In genomic region chr5:122075736-122076135, GRCm38 (mm10) we compare ENCODE assay signal across 16 mouse cellular contexts. TPM values are rescaled to one million over a fixed set of nuclear protein-coding genes. Genes with fewer than 3 reads are reported as not detected.
DNase-seq lines count a peak whose midpoint lies in the region; ATAC-seq and TF ChIP-seq lines count a peak whose summit lies in the region.
"Had no signal": no experiment of that assay in that cellular context is flagged by ENCODE, and none has a peak within 500 bp of the region (broad histone marks: within the 10 kb centered on the region; RNA-seq: fewer than 3 reads in every experiment).

No protein-coding gene starts in this region.

- no peak overlapping the region for H3K27ac ChIP-seq in heart, postnatal 0 days (ENCODE audit: low read depth)
- no peak overlapping the region for H3K27ac ChIP-seq in lung, embryonic 14.5 days (ENCODE audit: low read depth)
- no peak overlapping the region for H3K27ac ChIP-seq in stomach, postnatal 0 days (replicated peaks)
- no peak overlapping the region for H3K27ac ChIP-seq in forebrain, embryonic 16.5 days (ENCODE audit: low read length)
- H3K27ac ChIP-seq: hindbrain, embryonic 14.5 days; limb, embryonic 10.5 days; lung, embryonic 15.5 days had no signal

- 50% methylated on average over 3 of the region's 3 CpGs for WGBS in heart, postnatal 0 days
- WGBS in lung, embryonic 14.5 days: 61% methylated on average over 3 of the region's 3 CpGs
- WGBS in stomach, postnatal 0 days: 51% methylated on average over 3 of the region's 3 CpGs
- 57% methylated on average over 3 of the region's 3 CpGs for WGBS in forebrain, embryonic 16.5 days

- H3K4me1 ChIP-seq in heart, postnatal 0 days (ENCODE audit: control insufficient read depth, insufficient read depth): peaks cover 8% of the 10 kb centered on the region
- no peaks in the 10 kb centered on the region for H3K4me1 ChIP-seq in lung, embryonic 14.5 days (ENCODE audit: insufficient read depth)
- H3K4me1 ChIP-seq in stomach, postnatal 0 days (replicated peaks; ENCODE audit: control insufficient read depth, insufficient read depth): no peaks in the 10 kb centered on the region
- peaks cover 3% of the 10 kb centered on the region for H3K4me1 ChIP-seq in forebrain, embryonic 16.5 days (replicated peaks; ENCODE audit: control insufficient read depth, insufficient read depth, low read length)

- peak; percentile 33 for TF ChIP-seq CTCF in heart, postnatal 0 days (IDR thresholded peaks at IDR 0.05; ENCODE audit: low read depth)
- peak; percentile 46; the same call in 1 of the 2 replicates for TF ChIP-seq CTCF in lung, embryonic 14.5 days (IDR thresholded peaks at IDR 0.05; ENCODE audit: low read depth)
- TF ChIP-seq CTCF in stomach, postnatal 0 days (IDR thresholded peaks at IDR 0.05; ENCODE audit: low read depth): peak; percentile 50

- no peaks in the 10 kb centered on the region for H3K36me3 ChIP-seq in heart, postnatal 0 days (replicated peaks; ENCODE audit: control insufficient read depth, insufficient read depth, low read length)
- no peaks in the 10 kb centered on the region for H3K36me3 ChIP-seq in lung, embryonic 14.5 days (ENCODE audit: insufficient read depth)
- H3K36me3 ChIP-seq in stomach, postnatal 0 days (ENCODE audit: control insufficient read depth, insufficient read depth, low read length): no peaks in the 10 kb centered on the region
- H3K36me3 ChIP-seq in forebrain, embryonic 16.5 days (ENCODE audit: control insufficient read depth, insufficient read depth): no peaks in the 10 kb centered on the region
- H3K36me3 ChIP-seq: limb, embryonic 10.5 days; lung, embryonic 15.5 days had no signal

- H3K27me3 ChIP-seq in heart, postnatal 0 days (ENCODE audit: control insufficient read depth, insufficient read depth, low read length): no peaks in the 10 kb centered on the region
- no peaks in the 10 kb centered on the region for H3K27me3 ChIP-seq in lung, embryonic 14.5 days (ENCODE audit: insufficient read depth, low read length)
- H3K27me3 ChIP-seq in stomach, postnatal 0 days (ENCODE audit: control insufficient read depth, insufficient read depth, low read length): no peaks in the 10 kb centered on the region
- H3K27me3 ChIP-seq in forebrain, embryonic 16.5 days (replicated peaks; ENCODE audit: control insufficient read depth, insufficient read depth, low read length): no peaks in the 10 kb centered on the region
- H3K27me3 ChIP-seq: lung, embryonic 15.5 days had no signal

- no peak overlapping the region for H3K4me2 ChIP-seq in heart, postnatal 0 days (ENCODE audit: low read depth, low read length)
- no peak overlapping the region for H3K4me2 ChIP-seq in lung, embryonic 14.5 days
- H3K4me2 ChIP-seq in stomach, postnatal 0 days (replicated peaks; ENCODE audit: low read depth): no peak overlapping the region
- no peak overlapping the region for H3K4me2 ChIP-seq in forebrain, embryonic 16.5 days (ENCODE audit: low read length)
- H3K4me2 ChIP-seq: hindbrain, embryonic 14.5 days; lung, embryonic 15.5 days had no signal

- H3K9ac ChIP-seq in heart, postnatal 0 days (replicated peaks; ENCODE audit: low read depth, low read length): no peak overlapping the region
- no peak overlapping the region for H3K9ac ChIP-seq in lung, embryonic 14.5 days
- H3K9ac ChIP-seq in stomach, postnatal 0 days (ENCODE audit: low read length): no peak overlapping the region
- H3K9ac ChIP-seq in forebrain, embryonic 16.5 days (replicated peaks; ENCODE audit: low read depth, low read length): no peak overlapping the region
- H3K9ac ChIP-seq: hindbrain, embryonic 14.5 days; lung, embryonic 15.5 days had no signal

- no peaks in the 10 kb centered on the region for H3K9me3 ChIP-seq in heart, postnatal 0 days (replicated peaks; ENCODE audit: control insufficient read depth, low read length)
- H3K9me3 ChIP-seq in lung, embryonic 14.5 days (ENCODE audit: low read depth, low read length): no peaks in the 10 kb centered on the region
- H3K9me3 ChIP-seq in stomach, postnatal 0 days (ENCODE audit: control insufficient read depth, low read length): no peaks in the 10 kb centered on the region
- no peaks in the 10 kb centered on the region for H3K9me3 ChIP-seq in forebrain, embryonic 16.5 days (ENCODE audit: control insufficient read depth, low read length)
- H3K9me3 ChIP-seq: limb, embryonic 10.5 days; lung, embryonic 15.5 days had no signal

- H3K4me3 ChIP-seq in heart, postnatal 0 days (ENCODE audit: low read depth, low read length): no peak overlapping the region
- H3K4me3 ChIP-seq in lung, embryonic 14.5 days (ENCODE audit: low read depth, low read length): no peak overlapping the region
- H3K4me3 ChIP-seq in stomach, postnatal 0 days (ENCODE audit: low read depth, low read length): no peak overlapping the region
- H3K4me3 ChIP-seq in forebrain, embryonic 16.5 days (replicated peaks; ENCODE audit: low read length): no peak overlapping the region
- H3K4me3 ChIP-seq: limb, embryonic 10.5 days; lung, embryonic 15.5 days; myocyte had no signal

- DNase-seq in heart, postnatal 0 days (ENCODE audit: low spot score): no peak
- no peak for DNase-seq in heart, adult 11 months
- no peak for DNase-seq in lung, embryonic 14.5 days
- no peak for DNase-seq in lung, postnatal 14 days
- peak; percentile 57 for DNase-seq in R1 (ENCODE audit: low read depth, low spot score)
- DNase-seq in stomach, postnatal 0 days (ENCODE audit: low spot score): no peak
- no peak for DNase-seq in right cerebral cortex, postnatal 10 days (ENCODE audit: low spot score in 2 of 2)
- DNase-seq: cerebellum, adult 11 months; gastrocnemius, postnatal 36 days; layer of hippocampus, adult 9-11 months had no signal

- ATAC-seq in heart, postnatal 0 days (ENCODE audit: insufficient read depth, low read depth): no peak
- ATAC-seq in lung, embryonic 14.5 days (ENCODE audit: insufficient read depth): no peak
- no peak for ATAC-seq in stomach, postnatal 0 days (ENCODE audit: low FRiP score, low TSS enrichment)
- ATAC-seq in forebrain, embryonic 16.5 days: no peak
- ATAC-seq: forebrain, embryonic 14.5 days had no signal

- no peak for TF ChIP-seq EP300 in heart, postnatal 0 days (IDR thresholded peaks at IDR 0.05; ENCODE audit: low read depth)
- no peak for TF ChIP-seq EP300 in stomach, postnatal 0 days (optimal IDR thresholded peaks at IDR 0.05)

RNA-seq across cellular contexts. Expression of gene Myl2, which starts 25.0 kb away (rescaled TPM):
- 7,568 and 8,637 TPM in 2 replicates for total RNA-seq in heart, postnatal 0 days (2014; rRNA removed; ENCODE audit: low replicate concordance)
- 15,488 and 15,525 TPM in 2 replicates for polyA plus RNA-seq in heart, postnatal 0 days (2015; fragmentation: Nextera tagmentation; extraction: Ambion mirVana)
- polyA plus RNA-seq in lung, embryonic 14.5 days (2014; fragmentation: Nextera tagmentation; extraction: Ambion mirVana): 0.42 and 2.4 TPM in 2 replicates
- 0.21 and 0.30 TPM in 2 replicates for polyA plus RNA-seq in stomach, postnatal 0 days (2015; fragmentation: Nextera tagmentation; extraction: Ambion mirVana)
- 0.44 and 1.0 TPM in 2 replicates for polyA plus RNA-seq in forebrain, embryonic 16.5 days (2015; fragmentation: Nextera tagmentation; extraction: Ambion mirVana)

RNA-seq across cellular contexts. Expression of gene Cux2, which starts 25.8 kb away (rescaled TPM):
- total RNA-seq in heart, postnatal 0 days (2014; rRNA removed; ENCODE audit: low replicate concordance): 3.3 and 9.5 TPM in 2 replicates
- polyA plus RNA-seq in heart, postnatal 0 days (2015; fragmentation: Nextera tagmentation; extraction: Ambion mirVana): 1.3 and 1.4 TPM in 2 replicates
- polyA plus RNA-seq in lung, embryonic 14.5 days (2014; fragmentation: Nextera tagmentation; extraction: Ambion mirVana): 3.6 and 4.0 TPM in 2 replicates
- 1.2 and 1.5 TPM in 2 replicates for polyA plus RNA-seq in stomach, postnatal 0 days (2015; fragmentation: Nextera tagmentation; extraction: Ambion mirVana)
- polyA plus RNA-seq in forebrain, embryonic 16.5 days (2015; fragmentation: Nextera tagmentation; extraction: Ambion mirVana): 32.0 and 36.2 TPM in 2 replicates

Comparison
In these comparisons a context has a peak if more than half of its experiments do, and no peak if none do; other contexts are left out.
1. RNA of gene Myl2, which starts 25.0 kb away (polyA plus RNA-seq): 15,488 to 15,525 TPM in heart, postnatal 0 days; 0.44 to 1.0 TPM in forebrain, embryonic 16.5 days, 0.42 to 2.4 TPM in lung, embryonic 14.5 days and 0.21 to 0.30 TPM in stomach, postnatal 0 days; every median in the first group is over 1,000 times any median in the second.
2. Peak in every context shown above with its lines, with median percentiles within 50 percentile points of each other: CTCF ChIP-seq.